Mouse (Mus musculus) activated CD4-positive, CD25-positive, alpha-beta regulatory T cell, adult 4 months (primary cell): ENCODE measurements around the gene Crnn. TPM values are rescaled to one million over a fixed set of nuclear protein-coding genes. Genes with fewer than 3 reads are reported as not detected.

Experiments
- ATAC-seq: one replicate; pipeline ENCODE4 v1.8.0; 2017
- polyA plus RNA-seq, 2 experiments: library from polyadenylated mRNA; unstranded; fragments of 100-300 nt; shearing (Covaris generic); gene quantifications; one replicate each; pipeline ENCODE4 v1.2.1; 2017

The Crnn gene
- not detected for polyA plus RNA-seq

GRCm38 (mm10) chr3:93144510-93145051, at the start of gene Crnn:
Crnn (plus strand) TSS chr3:93144787.
- ATAC-seq, result no peak

GRCm38 (mm10) chr3:93096447-93096846, 48.1 kb upstream of the Crnn start:
- no peak for ATAC-seq

- no peak for ATAC-seq
Observed at GRCm38 (mm10) chr3:93111668-93112067, 32.9 kb upstream of the Crnn start.

GRCm38 (mm10) chr3:93114481-93114880, 30.1 kb upstream of the Crnn start:
- ATAC-seq, result no peak

GRCm38 (mm10) chr3:93119101-93119500, 25.5 kb upstream of the Crnn start:
- ATAC-seq, result no peak

- ATAC-seq, result no peak
Observed at GRCm38 (mm10) chr3:93128052-93128451, 16.5 kb upstream of the Crnn start.

- no peak for ATAC-seq
Observed at GRCm38 (mm10) chr3:93129076-93129475, 15.5 kb upstream of the Crnn start.

- no peak for ATAC-seq
Observed at GRCm38 (mm10) chr3:93130460-93130859, 14.1 kb upstream of the Crnn start.

GRCm38 (mm10) chr3:93162502-93162901, 17.9 kb downstream of the Crnn start:
- no peak for ATAC-seq

- ATAC-seq, result no peak
Observed at GRCm38 (mm10) chr3:93162996-93163592, 18.5 kb downstream of the Crnn start.

GRCm38 (mm10) chr3:93180856-93181255, 36.3 kb downstream of the Crnn start:
- ATAC-seq, result no peak

GRCm38 (mm10) chr3:93196978-93197377, 52.4 kb downstream of the Crnn start, which contains the start of gene Flg2:
Flg2 (plus strand) TSS chr3:93197278.
- ATAC-seq, result no peak

Other genes starting within 250 kb of the Crnn start
- not detected for gene Lce3a, start 218.6 kb upstream of the Crnn start, polyA plus RNA-seq
- not detected for gene Lce3b, start 211.8 kb upstream of the Crnn start, polyA plus RNA-seq
- not detected for gene Lce3c, start 200.3 kb upstream of the Crnn start, polyA plus RNA-seq
- gene Lce3d, start 187.4 kb upstream of the Crnn start, polyA plus RNA-seq, result not detected
- not detected for gene Lce3e, start 177.7 kb upstream of the Crnn start, polyA plus RNA-seq
- gene Lce3f, start 152.6 kb upstream of the Crnn start, polyA plus RNA-seq, result not detected
- gene Crct1, start 129.1 kb upstream of the Crnn start, polyA plus RNA-seq, result not detected
- gene Lce1m, start 125.7 kb upstream of the Crnn start, polyA plus RNA-seq, result not detected
- gene Gm4858, start 76.0 kb upstream of the Crnn start, polyA plus RNA-seq, result not detected
- not detected for gene Flg2, start 52.5 kb downstream of the Crnn start, polyA plus RNA-seq
- gene Flg, start 128.7 kb downstream of the Crnn start, polyA plus RNA-seq, result not detected
- not detected for gene Hrnr, start 175.0 kb downstream of the Crnn start, polyA plus RNA-seq
- gene Rptn, start 248.9 kb downstream of the Crnn start, polyA plus RNA-seq, result under 1 TPM in 1 of 2 experiments, not detected in 1; 0.11 TPM